Mouse (Mus musculus) ES-E14 (cell line): Measurements from ENCODE around the gene Spaca3. TPM values are rescaled to one million over a fixed set of nuclear protein-coding genes. Genes with fewer than 3 reads are reported as not detected.

ENCODE experiments used
- DNase-seq: peaks from one replicate; pipeline ENCODE4 v3.0.0-alpha.2; 2013; ENCODE audit warnings: low read depth, low spot score
- H3K27ac ChIP-seq: 2 replicates; pipeline ENCODE4 v1.5.1; 2012; ENCODE audit warnings: low read depth, mild to moderate bottlenecking, low read length, moderate library complexity, mixed read lengths; ENCODE audit not compliant: poor library complexity, insufficient read depth, severe bottlenecking
- H3K36me3 ChIP-seq: 2 replicates; pipeline ENCODE4 v1.6.1; 2012; ENCODE audit warnings: mild to moderate bottlenecking, low read length, moderate library complexity, mixed read lengths; ENCODE audit not compliant: control insufficient read depth, poor library complexity, insufficient read depth, severe bottlenecking
- H3K4me1 ChIP-seq, 2 experiments: fragments of 150-350 bp in 1 of 2; sonication (generic) in 1 of 2; 2 replicates each; pipeline ENCODE4 v1.6.1; 2012; ENCODE audit warnings: low read length in 2 of 2, mild to moderate bottlenecking in 1 of 2, mixed read lengths in 1 of 2; ENCODE audit not compliant: control insufficient read depth in 2 of 2, insufficient read depth in 2 of 2, poor library complexity in 1 of 2
- H3K4me3 ChIP-seq, 2 experiments: fragments of 150-350 bp in 1 of 2; sonication (generic) in 1 of 2; 2 replicates each; pipeline ENCODE4 v1.5.1; 2012; ENCODE audit warnings: low read length in 2 of 2, low read depth in 1 of 2, mild to moderate bottlenecking in 1 of 2, mixed read lengths in 1 of 2; ENCODE audit not compliant: insufficient read depth in 1 of 2, poor library complexity in 1 of 2, severe bottlenecking in 1 of 2
- H3K9ac ChIP-seq: 2 replicates; pipeline ENCODE4 v1.6.1; 2012; ENCODE audit warnings: low read depth, mild to moderate bottlenecking, low read length, mixed read lengths; ENCODE audit not compliant: poor library complexity, insufficient read depth, severe bottlenecking
- H3K9me3 ChIP-seq: fragments of 150-350 bp; sonication (generic); 2 replicates; pipeline ENCODE4 v1.6.1; 2012; ENCODE audit warnings: low read depth, mild to moderate bottlenecking, low read length; ENCODE audit not compliant: control insufficient read depth, insufficient read depth
- CHD2 ChIP-seq: IDR thresholded peaks from 2 replicates; pipeline ENCODE4 v1.6.1; 2014; ENCODE audit warnings: mild to moderate bottlenecking, low read depth, low read length, inconsistent platforms
- HCFC1 ChIP-seq: IDR thresholded peaks from 2 replicates; pipeline ENCODE4 v1.6.1; 2012; ENCODE audit warnings: low read length, inconsistent platforms, borderline replicate concordance; ENCODE audit not compliant: insufficient read depth
- MAFK ChIP-seq: IDR thresholded peaks from 2 replicates; pipeline ENCODE4 v1.6.1; 2014; ENCODE audit warnings: mild to moderate bottlenecking, low read depth, low read length, inconsistent platforms; ENCODE audit not compliant: insufficient read depth
- ZC3H11A ChIP-seq: IDR thresholded peaks from 2 replicates; pipeline ENCODE4 v1.6.1; 2012; ENCODE audit warnings: low read depth, mild to moderate bottlenecking, inconsistent platforms, low read length, borderline replicate concordance
- ZNF384 ChIP-seq: IDR thresholded peaks from 2 replicates; pipeline ENCODE4 v1.6.1; 2012; ENCODE audit warnings: low read depth, low read length, inconsistent platforms
- in situ Hi-C, 2 experiments: fragments of 600-800 bp; cut with MboI; formaldehyde crosslinking; loops; one replicate each; pipeline ENCODE4 v1.15.1; 2025; ENCODE audit warnings: low sequenced_read_pairs in 2 of 2, inconsistent platforms in 1 of 2; ENCODE audit not compliant: unreplicated experiment in 2 of 2
- total RNA-seq: library from RNA; depleted of rRNA; stranded (reverse); fragments of 300-350 nt; gene quantifications from 2 replicates; pipeline ENCODE4 v1.2.3, GENCODE M21; 2012; rRNA removed

Gene Spaca3
- total RNA-seq = not detected in 2 replicates

DNA sequence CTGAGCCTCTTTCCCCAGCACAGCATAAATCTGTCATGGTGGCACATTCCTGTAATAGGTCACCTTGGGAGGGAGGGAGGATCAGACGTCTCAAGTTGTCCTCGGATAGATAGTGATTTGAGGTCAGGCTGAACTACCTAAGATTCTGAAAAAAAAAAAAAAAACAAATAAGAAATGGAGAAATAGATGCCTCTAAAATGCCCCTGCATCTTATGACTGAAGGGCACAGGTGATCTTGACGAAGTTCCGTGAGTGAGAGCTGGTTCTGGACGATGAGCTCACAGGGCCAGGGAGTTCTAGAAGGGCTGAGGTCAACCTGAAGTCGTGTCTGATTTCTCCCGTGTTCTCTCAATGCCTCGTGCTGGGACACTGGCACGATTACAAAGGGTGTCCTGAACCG, at the start of gene Spaca3:
Gene Spaca3 (plus strand): TSS at position 301 of the 400 bp plus-strand sequence.
- no peak for DNase-seq
- Histone ChIP-seq H3K9ac (no peak within 1 kb of the TSS), H3K4me1 (no peaks in the 10 kb centered on the region), H3K36me3 (no peaks in the 10 kb centered on the region), H3K9me3 (no peaks in the 10 kb centered on the region), H3K27ac (no peak within 1 kb of the TSS), H3K4me3 (no peak within 1 kb of the TSS)
- in situ Hi-C loops = loop anchor here in 1 of 2 experiments (25.0 kb wide), 1 partner anchor 171 kb away; no protein-coding TSS in a partner anchor
- no peak for TF ChIP-seq CHD2
- no peak for TF ChIP-seq MAFK
- TF ChIP-seq HCFC1 = no peak
- TF ChIP-seq ZC3H11A = no peak
- no peak for TF ChIP-seq ZNF384

DNA sequence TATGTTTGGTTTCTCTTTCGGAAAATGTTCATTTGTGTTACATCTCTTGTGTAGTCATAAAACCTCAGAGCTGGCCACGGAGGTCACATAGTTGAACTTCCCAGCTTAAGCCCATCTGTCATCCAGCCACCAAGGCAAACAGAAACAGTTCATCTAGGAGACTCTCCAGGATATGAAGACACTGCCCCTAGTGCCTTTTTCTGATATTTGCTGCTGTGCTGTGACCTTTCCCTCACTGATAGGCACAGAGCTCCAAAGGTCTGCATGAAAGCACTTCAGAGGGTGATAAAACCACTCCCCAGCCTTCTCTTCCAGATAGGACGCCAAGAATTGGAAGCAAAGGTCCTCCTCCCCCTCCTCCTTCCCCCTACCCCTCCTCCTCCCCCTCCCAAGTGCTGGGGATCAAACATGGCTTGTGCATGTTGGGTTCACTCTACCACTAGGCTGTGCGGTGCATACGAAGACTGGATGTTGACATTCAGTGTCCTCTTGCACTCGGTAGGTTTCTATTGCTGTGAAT, 49.6 kb upstream of the Spaca3 start:
- in situ Hi-C loops = no loop called here
- Histone ChIP-seq H3K4me3 (no peak overlapping the region), H3K9ac (no peak overlapping the region), H3K9me3 (no peaks in the 10 kb centered on the region), H3K4me1 (peaks cover 0 to 21% of the 10 kb centered on the region in 2 experiments; a peak in 2 of 4 replicates), H3K36me3 (no peaks in the 10 kb centered on the region; the same call in 1 of the 2 replicates), H3K27ac (no peak overlapping the region)
- TF ChIP-seq MAFK (no peak), HCFC1 (no peak), ZC3H11A (no peak), ZNF384 (no peak), CHD2 (no peak)
- DNase-seq = no peak

DNA sequence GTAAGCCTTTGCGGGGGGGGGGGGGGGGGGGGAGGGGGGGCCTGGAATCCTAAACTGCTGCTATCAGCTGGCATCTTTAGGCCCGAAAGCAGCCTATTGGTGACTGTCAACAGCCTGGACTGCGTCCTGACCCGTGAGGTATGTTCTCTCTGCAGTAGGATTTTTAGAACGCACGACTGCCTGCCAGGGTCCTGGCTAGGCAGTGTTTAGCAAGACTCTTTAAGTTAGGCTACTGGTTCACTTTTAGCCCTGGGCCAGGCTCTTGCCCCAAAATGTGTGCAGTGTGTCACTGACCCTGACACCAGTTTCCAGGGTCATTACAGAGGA, 48.5 kb upstream of the Spaca3 start:
- DNase-seq = no peak
- Histone ChIP-seq H3K4me3 (peak overlapping the region; percentile 61 to 72; a peak in 3 of 4 replicates), H3K9me3 (no peaks in the 10 kb centered on the region), H3K9ac (peak overlapping the region; percentile 77; the same call in 1 of the 2 replicates), H3K4me1 (peaks cover 0 to 21% of the 10 kb centered on the region in 2 experiments; a peak in 2 of 4 replicates), H3K36me3 (no peaks in the 10 kb centered on the region; the same call in 1 of the 2 replicates), H3K27ac (no peak overlapping the region)
- in situ Hi-C loops = no loop called here
- TF ChIP-seq HCFC1 (no peak), ZC3H11A (no peak), ZNF384 (no peak), CHD2 (no peak), MAFK (no peak)

DNA sequence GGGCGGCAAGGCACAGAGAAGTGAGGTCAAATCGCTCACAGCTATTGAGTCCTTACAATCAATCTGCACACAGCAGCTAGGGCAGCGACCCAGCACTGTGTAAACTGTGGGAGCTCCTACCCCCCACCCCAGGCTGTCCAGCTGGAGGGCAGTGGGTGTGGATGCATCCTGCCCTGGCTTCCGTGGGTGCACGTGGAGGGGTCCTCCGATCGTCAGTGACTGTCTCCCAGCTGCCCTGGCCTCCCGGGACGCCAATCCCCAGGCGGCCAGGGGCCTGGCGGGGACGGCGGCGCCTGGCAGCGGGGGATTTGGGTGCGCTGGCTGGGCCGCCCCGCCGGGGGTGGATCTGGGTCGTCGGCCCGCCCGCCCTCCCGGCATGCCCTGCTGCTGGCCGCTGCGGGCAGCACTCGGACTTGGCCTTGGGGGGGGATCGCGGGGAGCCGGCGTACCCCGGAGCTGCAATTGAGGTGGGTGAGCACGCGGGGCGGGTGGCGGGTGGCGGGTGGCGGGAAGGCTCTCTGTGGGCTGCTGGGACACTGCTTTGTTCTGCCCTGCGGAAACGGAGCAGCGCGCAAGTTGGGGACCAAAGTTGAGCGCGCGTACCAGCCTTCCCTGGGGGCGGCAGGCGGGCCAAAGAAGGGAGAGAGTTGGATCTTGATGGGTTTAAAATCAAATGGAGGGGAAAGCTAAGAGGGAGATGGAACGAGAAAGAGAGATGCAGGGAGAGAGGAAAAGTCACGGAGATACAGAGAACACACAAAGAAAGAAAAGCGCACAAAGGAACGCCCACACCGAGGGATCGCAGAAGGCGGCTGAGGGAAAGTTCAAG, 48.0 kb upstream of the Spaca3 start, which contains the start of gene Tmem98:
Gene Tmem98 (plus strand): TSS at position 183 of the 829 bp plus-strand sequence.
- H3K4me3 ChIP-seq = peak within 1 kb of the TSS; percentile 61 to 72
- no peak for DNase-seq
- in situ Hi-C loops = no loop called here
- no peaks in the 10 kb centered on the region for H3K9me3 ChIP-seq
- peaks cover 0 to 21% of the 10 kb centered on the region in 2 experiments; a peak in 2 of 4 replicates for H3K4me1 ChIP-seq
- no peaks in the 10 kb centered on the region; the same call in 1 of the 2 replicates for H3K36me3 ChIP-seq
- no peak within 1 kb of the TSS for H3K27ac ChIP-seq
- TF ChIP-seq MAFK = no peak
- no peak for TF ChIP-seq ZNF384
- no peak for TF ChIP-seq ZC3H11A
- TF ChIP-seq HCFC1 = no peak
- peak within 1 kb of the TSS; percentile 77 for H3K9ac ChIP-seq
